Mouse (Mus musculus) G1E (cell line): ENCODE measurements at regions not wholly inside any gene's neighbourhood (a gene's known extent, or its start where the extent isn't known, plus 50 kb on each side); places are given as distances from the start of the nearest gene placed in this dataset.

Source experiments
- ATAC-seq: 2 replicates; pipeline ENCODE4 v1.8.0; 2016; ENCODE audit warnings: mild to moderate bottlenecking; ENCODE audit not compliant: insufficient number of reproducible peaks, poor library complexity, low FRiP score, severe bottlenecking; ENCODE audit errors: extremely low read depth
- DNase-seq: peaks from one replicate; pipeline ENCODE4 v3.0.0; 2012; ENCODE audit warnings: low spot score
- H3K27me3 ChIP-seq: 2 replicates; pipeline ENCODE4 v1.6.1; 2012; ENCODE audit warnings: mild to moderate bottlenecking, low read length, inconsistent platforms; ENCODE audit not compliant: insufficient read depth
- H3K36me3 ChIP-seq: replicated peaks from 2 replicates; pipeline ENCODE3; 2012; ENCODE audit warnings: mild to moderate bottlenecking, inconsistent platforms
- H3K4me1 ChIP-seq: 2 replicates; pipeline ENCODE4 v1.6.1; 2012; ENCODE audit warnings: low read depth, low read length, inconsistent platforms, mixed read lengths; ENCODE audit not compliant: insufficient read depth
- H3K4me3 ChIP-seq: 2 replicates; pipeline ENCODE4 v1.5.1; 2012; ENCODE audit warnings: low read depth, mild to moderate bottlenecking, inconsistent platforms, low read length, moderate library complexity, mixed read lengths
- H3K9me3 ChIP-seq: replicated peaks from 2 replicates; pipeline ENCODE4 v1.6.1; 2012; ENCODE audit warnings: inconsistent platforms
- CTCF ChIP-seq: IDR thresholded peaks from 2 replicates; pipeline ENCODE4 v1.5.1; 2012; ENCODE audit warnings: low read depth, low read length, inconsistent platforms, mixed read lengths
- GATA1 ChIP-seq: IDR thresholded peaks from 2 replicates; pipeline ENCODE4 v1.6.1; 2012; ENCODE audit warnings: borderline replicate concordance, low read length, inconsistent platforms, mixed read lengths
- GATA2 ChIP-seq: IDR thresholded peaks from 2 replicates; pipeline ENCODE4 v1.6.1; 2012; ENCODE audit warnings: low read depth, low read length, inconsistent platforms, borderline replicate concordance
- POLR2AphosphoS5 ChIP-seq: IDR thresholded peaks from 2 replicates; pipeline ENCODE4 v1.6.1; 2012; ENCODE audit warnings: low read depth, low read length, inconsistent platforms; ENCODE audit not compliant: insufficient replicate concordance
- TAL1 ChIP-seq: conservative IDR thresholded peaks from 2 replicates; pipeline ENCODE4 v1.6.1; 2012; ENCODE audit warnings: low read depth, low read length, inconsistent platforms, mixed read lengths

DNA sequence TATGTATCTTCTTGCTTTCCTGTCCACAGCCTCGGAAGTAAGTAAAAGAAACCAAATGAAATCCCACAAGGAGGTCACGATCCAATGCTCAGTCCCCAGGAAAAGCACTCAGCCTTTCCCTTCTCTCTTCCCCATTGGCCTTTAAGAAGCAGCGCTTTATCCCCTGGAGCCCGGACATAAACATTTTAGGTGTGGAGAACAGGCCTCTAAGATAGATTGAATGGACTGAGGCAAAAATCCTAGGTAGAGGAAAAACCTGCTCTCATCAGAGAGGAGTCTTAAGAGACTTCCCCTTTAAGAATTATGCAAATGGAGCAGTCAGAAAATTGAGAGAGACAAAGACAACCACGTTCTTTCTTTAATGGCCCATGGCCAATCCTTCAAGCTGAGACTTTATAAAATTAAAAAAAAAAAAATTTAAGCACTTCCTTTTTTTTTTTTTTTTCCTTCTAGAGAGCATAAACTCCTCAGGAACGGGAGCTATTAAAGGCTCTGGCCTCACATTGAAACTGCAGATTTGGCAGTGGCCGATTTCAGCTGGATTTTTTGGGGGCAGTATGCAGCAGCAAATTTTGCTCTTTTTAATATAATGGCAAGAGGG is 1020.5 kb downstream of the 9330182O14Rik start:
- DNase-seq: no peak
- TF ChIP-seq TAL1 (no peak), CTCF (no peak), GATA1 (no peak), GATA2 (no peak), POLR2AphosphoS5 (no peak)
- no peak overlapping the region for H3K4me3 ChIP-seq
- no peak for ATAC-seq
- no peaks in the 10 kb centered on the region for H3K27me3 ChIP-seq
- H3K4me1 ChIP-seq: no peaks in the 10 kb centered on the region
- no peaks in the 10 kb centered on the region for H3K9me3 ChIP-seq
- no peaks in the 10 kb centered on the region for H3K36me3 ChIP-seq

DNA sequence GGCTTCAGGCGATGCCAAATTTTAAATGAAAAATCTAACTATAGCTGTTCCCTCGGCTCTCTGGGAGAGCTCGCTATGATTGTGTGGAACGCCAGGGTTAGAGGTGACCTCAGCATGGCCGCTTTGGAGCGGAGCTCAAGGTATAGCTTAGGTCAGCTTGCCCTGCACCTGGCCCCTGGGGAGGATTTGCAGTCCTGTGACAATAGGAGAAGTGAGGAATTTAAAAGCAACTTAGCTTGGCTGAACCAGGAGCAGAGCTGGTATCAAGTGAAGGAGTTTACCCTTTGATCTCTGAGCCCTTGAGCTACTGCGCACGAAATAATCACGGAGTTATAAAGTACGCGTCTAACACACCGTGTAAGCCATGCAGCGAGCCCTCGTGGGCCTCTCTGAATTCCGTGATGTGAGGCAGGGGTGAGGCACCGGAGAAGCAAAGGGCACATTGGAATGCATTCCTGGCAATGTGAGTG is 1021.0 kb downstream of the 9330182O14Rik start:
- no peak for ATAC-seq
- H3K4me3 ChIP-seq: no peak overlapping the region
- H3K36me3 ChIP-seq: no peaks in the 10 kb centered on the region
- no peaks in the 10 kb centered on the region for H3K9me3 ChIP-seq
- no peaks in the 10 kb centered on the region for H3K4me1 ChIP-seq
- no peak for DNase-seq
- TF ChIP-seq CTCF (no peak), TAL1 (no peak), GATA2 (no peak), GATA1 (no peak), POLR2AphosphoS5 (no peak)
- no peaks in the 10 kb centered on the region for H3K27me3 ChIP-seq

DNA sequence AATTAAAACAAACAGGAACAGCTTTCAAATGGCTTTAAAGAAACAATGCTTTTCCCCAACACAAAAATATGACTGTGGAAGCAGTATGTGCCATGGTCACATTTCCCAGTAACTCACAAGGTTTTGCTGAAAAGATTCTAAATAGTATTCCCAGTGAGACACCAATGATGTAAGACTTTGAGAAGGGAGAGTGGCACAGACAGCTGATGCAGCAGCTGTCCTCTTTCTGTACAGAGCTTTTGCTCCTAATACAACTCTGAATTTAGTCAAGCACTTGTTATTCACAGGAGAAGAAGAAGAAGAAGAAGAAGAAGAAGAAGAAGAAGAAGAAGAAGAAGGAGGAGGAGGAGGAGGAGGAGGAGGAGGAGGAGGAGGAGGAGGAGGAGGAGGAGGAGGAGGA is 1023.6 kb downstream of the 9330182O14Rik start:
- Histone ChIP-seq H3K4me1 (no peaks in the 10 kb centered on the region), H3K36me3 (no peaks in the 10 kb centered on the region), H3K4me3 (no peak overlapping the region), H3K9me3 (no peaks in the 10 kb centered on the region), H3K27me3 (no peaks in the 10 kb centered on the region)
- no peak for TF ChIP-seq GATA1
- TF ChIP-seq TAL1: no peak
- TF ChIP-seq GATA2: no peak
- no peak for TF ChIP-seq POLR2AphosphoS5
- no peak for TF ChIP-seq CTCF
- ATAC-seq (no peak), DNase-seq (no peak)

DNA sequence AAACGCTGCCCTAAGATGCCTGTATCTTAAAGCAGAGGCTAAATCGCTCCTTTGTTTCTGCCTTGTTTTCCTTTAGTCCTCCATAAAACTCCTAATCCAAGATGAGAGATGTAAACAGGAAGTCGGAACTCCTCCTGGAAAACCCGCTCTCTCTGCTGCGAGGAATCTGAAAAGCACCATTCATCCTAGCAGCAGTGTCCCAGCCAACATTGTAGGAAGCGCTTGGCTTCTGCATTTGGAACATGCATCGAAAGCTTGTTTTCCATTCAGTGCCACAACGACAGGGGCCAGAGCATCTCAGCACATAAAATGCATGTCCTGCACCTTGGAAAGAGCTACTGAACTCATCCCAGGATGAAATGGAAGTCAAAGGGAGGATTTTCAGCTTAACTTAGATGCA is 1028.1 kb downstream of the 9330182O14Rik start:
- H3K4me1 ChIP-seq: no peaks in the 10 kb centered on the region
- ATAC-seq: no peak
- TF ChIP-seq TAL1: no peak
- no peak for TF ChIP-seq GATA1
- TF ChIP-seq CTCF: no peak
- H3K9me3 ChIP-seq: no peaks in the 10 kb centered on the region
- DNase-seq: no peak
- H3K36me3 ChIP-seq: no peaks in the 10 kb centered on the region
- no peak overlapping the region for H3K4me3 ChIP-seq
- no peaks in the 10 kb centered on the region for H3K27me3 ChIP-seq

DNA sequence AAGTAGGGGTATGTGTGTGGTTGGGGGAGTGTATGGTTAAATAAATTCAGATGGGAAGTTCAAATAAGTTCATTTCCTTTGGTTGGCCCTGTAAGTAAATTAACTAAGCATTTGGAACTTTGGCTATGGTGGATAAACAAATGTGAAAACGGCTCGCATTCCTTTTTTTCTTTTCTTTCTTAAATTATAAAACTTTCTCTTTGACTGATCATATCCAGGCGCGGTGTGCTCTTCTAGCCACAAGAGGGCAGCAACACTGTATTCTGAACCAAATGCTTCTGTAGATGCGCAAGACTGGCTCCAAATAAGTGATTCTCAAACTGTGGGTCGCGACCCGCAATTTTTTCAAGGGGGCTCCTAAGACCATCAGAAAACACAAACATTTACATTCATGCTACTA is 1028.6 kb downstream of the 9330182O14Rik start:
- Histone ChIP-seq H3K36me3 (no peaks in the 10 kb centered on the region), H3K27me3 (no peaks in the 10 kb centered on the region), H3K9me3 (no peaks in the 10 kb centered on the region), H3K4me1 (no peaks in the 10 kb centered on the region), H3K4me3 (no peak overlapping the region)
- ATAC-seq (0 out of 2 replicates have a peak, but pooled peaks have one; percentile 45), DNase-seq (no peak)
- TF ChIP-seq CTCF: no peak

GRCm38 (mm10) chr15:41163643-41164358 is 1029.6 kb downstream of the 9330182O14Rik start:
- peak; percentile 28; the same call in 1 of the 2 replicates for ATAC-seq
- Histone ChIP-seq H3K4me1 (no peaks in the 10 kb centered on the region), H3K27me3 (no peaks in the 10 kb centered on the region), H3K9me3 (no peaks in the 10 kb centered on the region), H3K4me3 (no peak overlapping the region; the same call in 1 of the 2 replicates), H3K36me3 (no peaks in the 10 kb centered on the region)
- no peak for TF ChIP-seq TAL1
- TF ChIP-seq GATA2: no peak
- TF ChIP-seq GATA1: no peak
- no peak for TF ChIP-seq POLR2AphosphoS5
- no peak for TF ChIP-seq CTCF
- peak; percentile 3 for DNase-seq
